Mouse (Mus musculus) stomach, embryonic 16.5 days (tissue): ENCODE measurements at regions not wholly inside any gene's neighbourhood (a gene's known extent, or its start where the extent isn't known, plus 50 kb on each side); places are given as distances from the start of the nearest gene placed in this dataset.
A peak's percentile ranks its signal among the peaks of the same experiment; 100 is the strongest.

Source experiments
- ATAC-seq: fragments of 200-750 bp; cut with Nextera tagmentation; 2 replicates; pipeline ENCODE4 v1.8.0; 2017; ENCODE audit warnings: moderate number of reproducible peaks, moderate TSS enrichment; ENCODE audit not compliant: insufficient read depth, low FRiP score
- H3K27ac ChIP-seq: fragments of 300-500 bp; sonication (generic); 2 replicates; pipeline ENCODE4 v1.5.1; 2014; ENCODE audit warnings: low read length
- H3K27me3 ChIP-seq: fragments of 300-500 bp; sonication (generic); 2 replicates; pipeline ENCODE4 v1.6.1; 2014; ENCODE audit warnings: low read length, control low read depth, mixed read lengths; ENCODE audit not compliant: control insufficient read depth, insufficient read depth
- H3K36me3 ChIP-seq: fragments of 300-500 bp; sonication (generic); 2 replicates; pipeline ENCODE4 v1.6.1; 2014; ENCODE audit warnings: low read length; ENCODE audit not compliant: control insufficient read depth, insufficient read depth
- H3K4me1 ChIP-seq: fragments of 300-500 bp; sonication (generic); 2 replicates; pipeline ENCODE4 v1.6.1; 2014; ENCODE audit warnings: low read length, control low read depth, mixed read lengths; ENCODE audit not compliant: control insufficient read depth, insufficient read depth
- H3K4me2 ChIP-seq: fragments of 300-500 bp; sonication (generic); 2 replicates; pipeline ENCODE4 v1.6.1; 2014; ENCODE audit warnings: low read depth, low read length, mixed read lengths
- H3K4me3 ChIP-seq: fragments of 300-500 bp; sonication (generic); replicated peaks from 2 replicates; pipeline ENCODE4 v1.5.1; 2014; ENCODE audit warnings: mild to moderate bottlenecking, low read length
- H3K9ac ChIP-seq: fragments of 300-500 bp; sonication (generic); 2 replicates; pipeline ENCODE4 v1.6.1; 2014; ENCODE audit warnings: low read length
- H3K9me3 ChIP-seq: fragments of 300-500 bp; sonication (generic); replicated peaks from 2 replicates; pipeline ENCODE4 v1.6.1; 2016; ENCODE audit warnings: low read length, control low read depth; ENCODE audit not compliant: control insufficient read depth
- WGBS: fragments of 180-500 bp; shearing (Covaris S2); extraction: QIAGEN DNeasy Blood & Tissue Kit; methylation state at CpG from one replicate; pipeline ENCODE4 v1.1.7; 2014; 5-methylcytosine and 5-hydroxymethylcytosine counted together

- H3K9me3 ChIP-seq, result no peaks in the 10 kb centered on the region
- no peaks in the 10 kb centered on the region for H3K36me3 ChIP-seq
- no peak overlapping the region for H3K9ac ChIP-seq
- no peak overlapping the region for H3K4me2 ChIP-seq
- no peak overlapping the region for H3K4me3 ChIP-seq
- no peaks in the 10 kb centered on the region for H3K4me1 ChIP-seq
- ATAC-seq, result no peak
- H3K27ac ChIP-seq, result no peak overlapping the region
- H3K27me3 ChIP-seq, result no peaks in the 10 kb centered on the region
- 83% methylated on average over 3 of the region's 3 CpGs for WGBS
Measured at GRCm38 (mm10) chr12:14415543-14416181, 263.8 kb upstream of the Fam84a start.

GRCm38 (mm10) chr12:14411102-14411501 is 259.2 kb upstream of the Fam84a start:
- Histone ChIP-seq H3K27me3 (no peaks in the 10 kb centered on the region), H3K36me3 (no peaks in the 10 kb centered on the region), H3K4me3 (no peak overlapping the region), H3K27ac (no peak overlapping the region), H3K4me1 (no peaks in the 10 kb centered on the region), H3K9me3 (no peaks in the 10 kb centered on the region), H3K4me2 (no peak overlapping the region), H3K9ac (no peak overlapping the region)
- WGBS, result 89% methylated on average over 1 of the region's 1 CpGs
- no peak for ATAC-seq

- no peak for ATAC-seq
- Histone ChIP-seq H3K9me3 (no peaks in the 10 kb centered on the region), H3K27ac (no peak overlapping the region), H3K27me3 (no peaks in the 10 kb centered on the region), H3K36me3 (no peaks in the 10 kb centered on the region), H3K4me3 (no peak overlapping the region), H3K4me2 (no peak overlapping the region), H3K4me1 (no peaks in the 10 kb centered on the region), H3K9ac (no peak overlapping the region)
- WGBS, result 65% methylated on average over 1 of the region's 1 CpGs
Measured at GRCm38 (mm10) chr12:14405796-14406195, 253.9 kb upstream of the Fam84a start.

- Histone ChIP-seq H3K9ac (no peak overlapping the region), H3K9me3 (no peaks in the 10 kb centered on the region), H3K36me3 (no peaks in the 10 kb centered on the region), H3K27me3 (no peaks in the 10 kb centered on the region), H3K27ac (no peak overlapping the region), H3K4me2 (no peak overlapping the region), H3K4me3 (no peak overlapping the region), H3K4me1 (no peaks in the 10 kb centered on the region)
- WGBS, result 84% methylated on average over 6 of the region's 6 CpGs
- no peak for ATAC-seq
Measured at GRCm38 (mm10) chr12:14376211-14376610, 224.4 kb upstream of the Fam84a start.

GRCm38 (mm10) chr12:14338244-14338799 is 186.5 kb upstream of the Fam84a start:
- Histone ChIP-seq H3K36me3 (no peaks in the 10 kb centered on the region), H3K9me3 (no peaks in the 10 kb centered on the region), H3K4me2 (no peak overlapping the region), H3K4me1 (no peaks in the 10 kb centered on the region), H3K27ac (no peak overlapping the region), H3K27me3 (no peaks in the 10 kb centered on the region), H3K9ac (no peak overlapping the region), H3K4me3 (no peak overlapping the region)
- no peak for ATAC-seq
- 35% methylated on average over 5 of the region's 5 CpGs for WGBS

GRCm38 (mm10) chr12:14337813-14338212 is 186.0 kb upstream of the Fam84a start:
- H3K9ac ChIP-seq, result no peak overlapping the region
- no peak overlapping the region for H3K27ac ChIP-seq
- H3K4me1 ChIP-seq, result no peaks in the 10 kb centered on the region
- WGBS, result 75% methylated on average over 3 of the region's 3 CpGs
- no peaks in the 10 kb centered on the region for H3K36me3 ChIP-seq
- H3K4me2 ChIP-seq, result no peak overlapping the region
- no peak for ATAC-seq
- H3K27me3 ChIP-seq, result no peaks in the 10 kb centered on the region
- no peak overlapping the region for H3K4me3 ChIP-seq
- H3K9me3 ChIP-seq, result no peaks in the 10 kb centered on the region

- Histone ChIP-seq H3K27me3 (no peaks in the 10 kb centered on the region), H3K9ac (no peak overlapping the region), H3K9me3 (no peaks in the 10 kb centered on the region), H3K27ac (no peak overlapping the region), H3K4me2 (no peak overlapping the region), H3K4me3 (no peak overlapping the region), H3K36me3 (no peaks in the 10 kb centered on the region), H3K4me1 (no peaks in the 10 kb centered on the region)
- ATAC-seq, result no peak
- 64% methylated on average over 3 of the region's 3 CpGs for WGBS
Measured at GRCm38 (mm10) chr12:14318693-14319092, 166.8 kb upstream of the Fam84a start.

GRCm38 (mm10) chr12:14316392-14316791 is 164.5 kb upstream of the Fam84a start:
- Histone ChIP-seq H3K27me3 (no peaks in the 10 kb centered on the region), H3K27ac (no peak overlapping the region), H3K9me3 (no peaks in the 10 kb centered on the region), H3K36me3 (no peaks in the 10 kb centered on the region), H3K4me2 (no peak overlapping the region), H3K9ac (no peak overlapping the region), H3K4me3 (no peak overlapping the region), H3K4me1 (no peaks in the 10 kb centered on the region)
- WGBS, result 31% methylated on average over 2 of the region's 2 CpGs
- ATAC-seq, result 0 out of 2 replicates have a peak, but pooled peaks have one; percentile 3

GRCm38 (mm10) chr12:14315780-14316179 is 163.9 kb upstream of the Fam84a start:
- H3K4me3 ChIP-seq, result no peak overlapping the region
- 0 out of 2 replicates have a peak overlapping the region, but pooled peaks have one; percentile 12 for H3K4me2 ChIP-seq
- WGBS, result 33% methylated on average over 5 of the region's 5 CpGs
- H3K9me3 ChIP-seq, result no peaks in the 10 kb centered on the region
- H3K9ac ChIP-seq, result no peak overlapping the region
- H3K27me3 ChIP-seq, result no peaks in the 10 kb centered on the region
- no peak overlapping the region for H3K27ac ChIP-seq
- peak; percentile 66; the same call in 1 of the 2 replicates for ATAC-seq
- H3K4me1 ChIP-seq, result no peaks in the 10 kb centered on the region
- H3K36me3 ChIP-seq, result no peaks in the 10 kb centered on the region
